Mouse (Mus musculus) bone marrow macrophage, adult 2 months (primary cell): ENCODE measurements at regions not wholly inside any gene's neighbourhood (a gene's known extent, or its start where the extent isn't known, plus 50 kb on each side); places are given as distances from the start of the nearest gene placed in this dataset.

ENCODE experiments used
- CTCF ChIP-seq: IDR thresholded peaks from 2 replicates; pipeline ENCODE4 v1.5.1; 2012; ENCODE audit warnings: low read depth, mild to moderate bottlenecking, low read length, moderate library complexity
- POLR2A ChIP-seq: IDR thresholded peaks from 2 replicates; pipeline ENCODE4 v1.6.1; 2012; ENCODE audit warnings: mild to moderate bottlenecking, low read depth, low read length, borderline replicate concordance

DNA sequence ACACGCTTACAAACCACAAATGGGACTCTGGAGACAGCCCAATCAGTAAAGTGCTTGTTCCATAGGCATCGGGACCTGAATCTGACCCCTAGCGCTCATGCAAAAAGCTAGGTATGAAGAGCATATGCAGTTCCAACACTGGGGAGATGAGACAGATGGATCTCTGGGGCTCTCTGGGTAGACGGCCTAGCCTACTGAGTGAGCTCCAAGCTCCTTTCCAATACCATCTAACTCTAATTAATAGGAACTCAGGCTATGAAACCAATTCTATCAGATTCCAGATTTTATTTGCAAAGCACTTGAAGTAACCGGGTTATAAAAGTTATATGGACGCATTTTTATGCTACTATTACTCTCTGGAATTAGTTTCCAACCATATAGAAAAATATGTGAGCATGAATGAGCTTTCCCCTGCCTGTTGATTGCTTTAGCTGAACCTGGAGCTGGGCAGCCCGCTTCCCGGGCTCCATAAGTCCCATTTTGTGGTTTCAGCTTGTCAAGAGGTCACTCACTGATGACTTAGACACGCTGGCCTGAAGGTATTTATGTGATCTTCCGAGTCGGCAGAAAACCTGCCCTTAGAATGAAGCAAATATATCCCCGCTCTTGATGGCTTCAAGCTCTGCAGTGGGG is 276.4 kb upstream of the Veph1 start:
- TF ChIP-seq POLR2A, result no peak
- TF ChIP-seq CTCF, result no peak
